Mouse (Mus musculus) left cerebral cortex, adult 6 months (tissue): ENCODE data around the gene Odf3b. TPM values are rescaled to one million over a fixed set of nuclear protein-coding genes. Genes with fewer than 3 reads are reported as not detected.

Experiments
- long read RNA-seq, 2 experiments: library from polyadenylated mRNA; unstranded; transcript quantifications; one replicate each; pipeline ENCODE4 v2.0.0; 2019 to 2020
- polyA plus RNA-seq: library from polyadenylated mRNA; unstranded; fragments of <200 nt; fragmentation: Nextera tagmentation; gene quantifications from 2 replicates; pipeline ENCODE4 v1.2.3, GENCODE M21; 2021

Gene Odf3b
- polyA plus RNA-seq = 2.2 and 2.9 TPM in 2 replicates
- long read RNA-seq, experiment 1, partial matches to known transcripts = 0 of 3 reads
- long read RNA-seq, experiment 1, other reads (novel, unspliced or antisense) = 1 of 3 reads
- long read RNA-seq, experiment 2, partial matches to known transcripts = 1 of 4 reads
- long read RNA-seq, experiment 2, other reads (novel, unspliced or antisense) = 3 of 4 reads

DNA sequence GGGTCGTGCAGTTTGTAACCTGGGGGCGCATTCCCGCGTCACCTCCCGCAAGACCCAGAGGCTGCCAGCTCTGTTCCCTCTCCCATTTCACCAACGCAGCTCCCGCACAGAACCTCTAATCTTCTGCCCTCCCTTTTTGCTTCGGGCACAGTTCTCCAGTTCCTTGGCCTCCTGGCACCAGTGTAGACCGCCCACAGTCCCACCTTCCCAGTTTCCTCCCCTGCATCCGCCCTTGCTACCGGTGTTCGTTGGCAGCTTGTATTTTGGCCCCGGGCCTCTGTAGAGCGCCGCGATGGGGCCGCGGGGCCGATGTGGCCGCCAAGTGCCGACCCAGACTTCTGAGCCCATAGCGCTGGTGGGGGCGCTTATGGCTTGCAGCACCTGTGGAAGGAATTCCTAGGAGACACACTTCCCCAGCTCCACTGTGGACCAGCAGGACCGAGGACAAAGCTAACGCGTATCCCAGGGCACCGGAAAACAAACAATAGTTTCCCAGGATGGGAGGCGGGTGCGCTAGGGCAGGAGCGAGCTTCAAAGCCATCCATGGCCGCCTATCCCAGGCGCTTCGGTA is at the start of gene Odf3b:
Odf3b (minus strand) TSS at position 452 of the 571 bp plus-strand sequence.

DNA sequence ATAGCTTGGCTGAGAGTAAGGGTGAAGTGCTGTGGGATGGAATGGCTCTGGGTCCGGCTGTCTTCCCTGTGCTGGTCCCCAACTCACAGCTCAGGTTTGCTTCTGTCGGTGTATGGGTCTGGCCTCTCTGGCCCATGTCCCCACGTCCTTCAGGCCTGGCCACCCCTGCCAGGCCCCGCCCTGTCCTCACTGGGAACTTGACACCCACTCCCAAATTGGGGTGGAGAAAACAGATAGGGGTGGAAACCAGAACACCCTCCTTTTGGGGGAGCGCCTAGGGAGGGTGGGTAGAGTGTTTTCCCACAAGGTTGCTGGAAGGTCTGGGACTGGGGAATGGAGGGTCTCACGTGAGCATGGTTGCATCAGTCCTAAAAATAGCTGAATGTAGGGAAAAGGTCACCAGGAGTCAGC is 46.6 kb upstream of the Odf3b start, which contains the start of gene Cpt1b:
Cpt1b (minus strand) TSS at position 153 of the 411 bp plus-strand sequence.

DNA sequence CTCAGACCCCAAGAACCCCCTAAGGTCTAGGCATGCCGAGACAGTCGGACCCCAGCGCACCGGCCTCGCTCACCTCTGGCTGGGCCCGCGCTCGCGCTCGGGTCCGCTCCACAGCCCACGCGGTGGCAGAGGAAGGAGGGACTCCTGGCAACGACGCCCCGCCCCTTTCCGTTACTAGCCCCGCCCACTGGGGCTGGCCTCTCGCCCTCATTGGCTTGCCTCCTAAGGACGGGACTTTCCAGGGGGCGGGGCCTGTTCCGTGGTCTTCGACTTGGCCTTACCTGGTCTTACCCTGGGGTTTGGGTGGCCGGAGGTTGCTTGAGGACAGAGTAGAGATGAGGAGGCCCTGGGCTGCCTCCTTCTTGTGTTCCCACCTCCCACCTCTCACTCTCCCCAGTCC is 31.0 kb upstream of the Odf3b start, which contains the start of gene Syce3:
Syce3 (minus strand) TSS at position 386 of the 400 bp plus-strand sequence.

DNA sequence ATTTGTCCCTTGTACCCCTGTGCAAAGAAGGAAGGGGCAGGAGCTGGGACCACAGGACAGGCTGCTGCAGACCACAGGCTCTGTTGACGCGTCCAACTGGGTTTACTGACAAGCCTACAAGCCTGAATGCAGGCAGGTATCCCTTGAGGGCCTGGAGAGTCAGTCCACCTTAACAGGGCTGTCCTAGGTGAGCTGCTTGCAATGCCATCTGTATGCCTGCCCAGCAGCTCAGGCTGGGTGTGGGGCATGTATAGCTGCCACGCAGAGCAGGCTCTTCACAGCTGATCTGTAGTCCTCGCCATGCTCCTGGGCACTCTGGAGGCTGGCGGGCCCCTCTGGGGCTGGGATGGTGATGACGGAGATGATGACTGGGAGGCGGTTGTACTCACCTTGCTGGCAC is 5.5 kb upstream of the Odf3b start, which contains the start of gene Klhdc7b:
Klhdc7b (plus strand) TSS at position 301 of the 400 bp plus-strand sequence.

DNA sequence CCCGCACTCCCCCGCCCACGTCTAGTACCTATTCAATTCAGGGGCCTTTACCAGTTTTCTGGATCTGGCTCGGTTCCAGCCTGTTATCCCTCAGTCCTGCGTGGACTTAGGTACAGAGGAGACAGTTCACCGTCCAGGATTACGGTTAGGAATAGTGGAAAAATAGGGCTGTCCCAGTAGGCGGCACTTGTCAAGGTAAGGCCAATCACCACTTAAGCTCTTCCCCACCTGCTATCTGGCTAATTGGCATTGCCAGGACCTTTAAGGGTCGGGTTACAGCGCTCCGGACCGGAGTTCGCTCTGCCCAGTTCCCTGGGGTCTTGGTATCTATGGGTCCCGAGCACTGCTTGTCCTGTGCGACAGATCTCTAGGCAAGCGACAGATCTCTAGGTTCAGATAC is 2.1 kb downstream of the Odf3b start, which contains the start of gene Tymp:
Tymp (minus strand) TSS at position 83 of the 400 bp plus-strand sequence.

DNA sequence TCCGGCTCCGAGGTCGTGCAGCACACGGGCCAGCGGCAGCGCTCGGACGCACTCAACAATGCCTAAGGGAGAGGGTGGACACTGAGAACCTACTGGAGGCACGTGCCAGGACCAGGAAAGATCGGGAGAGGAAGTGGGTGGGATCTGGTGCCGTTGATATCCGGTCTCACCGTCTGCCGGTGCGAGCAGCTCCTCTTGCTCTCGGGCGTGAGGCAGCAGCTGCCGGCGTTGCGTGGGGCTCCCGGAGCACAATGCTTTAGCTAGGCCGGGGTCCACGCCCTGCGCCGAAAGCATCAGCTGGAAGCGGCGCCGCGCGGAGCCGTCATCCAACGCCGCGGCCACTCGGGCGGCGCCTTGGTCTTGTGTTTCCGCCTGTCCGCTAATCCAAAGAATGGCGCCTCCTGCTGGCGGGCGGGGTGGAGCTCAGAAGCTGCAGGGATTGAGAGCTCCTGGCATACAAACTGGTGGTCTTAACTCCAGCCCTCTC is 5.3 kb downstream of the Odf3b start, which contains the start of gene Sco2:
Sco2 (minus strand) TSS at position 85 of the 487 bp plus-strand sequence.

DNA sequence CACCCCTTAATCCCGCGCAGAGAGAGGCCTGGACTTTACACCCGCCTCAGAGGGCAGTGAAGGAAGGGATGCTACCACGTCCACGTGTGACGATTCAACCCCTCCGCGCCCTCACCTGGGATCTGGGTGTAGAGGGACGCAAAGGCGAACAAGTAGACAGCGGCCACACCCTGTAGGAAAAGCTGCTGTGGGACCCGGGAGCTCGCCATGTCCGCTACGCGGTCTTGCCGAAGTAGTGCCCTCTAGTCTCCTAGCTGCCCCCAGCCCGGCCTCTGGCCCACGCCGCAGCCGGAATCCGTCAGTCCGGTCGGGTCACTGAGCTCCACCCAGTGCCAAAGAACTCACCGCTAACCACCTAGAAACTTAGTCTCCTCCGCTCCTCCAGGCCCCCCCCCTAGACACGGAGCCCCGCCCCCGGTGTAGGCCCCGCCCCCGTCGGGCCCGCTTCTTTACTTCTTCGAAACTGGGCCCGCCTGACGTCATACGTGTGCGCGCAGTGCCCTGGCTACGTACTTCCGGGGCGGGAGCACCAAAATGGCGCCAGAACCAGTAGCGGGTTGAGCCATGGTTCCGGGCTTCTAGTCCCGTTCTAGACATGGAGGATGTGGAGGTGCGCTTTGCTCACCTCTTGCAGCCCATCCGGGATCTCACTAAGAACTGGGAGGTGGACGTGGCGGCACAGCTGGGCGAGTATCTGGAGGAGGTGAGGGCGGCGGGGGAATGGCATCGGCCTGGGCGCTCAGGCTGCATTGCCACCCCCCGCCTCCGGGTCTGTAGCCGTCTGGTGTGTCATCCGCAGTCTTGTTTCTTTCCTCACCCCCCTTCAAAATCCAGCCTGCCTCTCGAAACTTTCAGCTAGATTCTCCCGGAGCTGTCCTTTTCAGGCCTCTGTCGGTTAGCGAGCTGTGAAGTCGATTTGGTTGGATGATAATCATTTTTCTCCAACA is 23.6 kb downstream of the Odf3b start, which contains the start of the genes Lmf2 and Ncaph2:
Lmf2 (minus strand) TSS at position 419 of the 947 bp plus-strand sequence.
Ncaph2 (plus strand) TSS at position 479 of the 947 bp plus-strand sequence.

DNA sequence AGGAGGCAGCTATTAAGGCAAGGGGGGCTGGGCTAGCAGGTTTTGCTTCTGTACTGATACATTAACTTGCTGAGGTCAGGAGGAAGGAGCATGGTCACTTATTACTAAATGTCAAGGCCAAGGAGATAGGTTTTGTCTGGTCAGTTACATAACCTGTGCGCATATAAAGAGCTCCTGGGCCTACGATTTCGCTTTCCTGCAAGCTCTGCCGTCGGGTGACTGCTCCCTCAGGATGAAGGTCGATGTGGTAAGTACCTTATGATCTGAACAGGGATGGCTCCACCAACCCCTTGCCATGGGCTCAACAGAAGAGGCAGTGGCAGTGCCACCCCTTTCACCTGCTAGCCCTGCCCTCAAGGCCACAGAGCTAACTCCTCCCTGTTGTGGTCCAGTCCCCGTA is 44.8 kb downstream of the Odf3b start, which contains the start of gene Miox:
Miox (plus strand) TSS at position 128 of the 400 bp plus-strand sequence.

Other genes starting within 250 kb of the Odf3b start
- gene Mapk12, start 238.6 kb downstream of the Odf3b start, polyA plus RNA-seq = 3.5 and 4.3 TPM in 2 replicates
- 25.6 and 28.0 TPM in 2 replicates for gene Mapk11, start 229.7 kb downstream of the Odf3b start, polyA plus RNA-seq
- 10.8 and 11.9 TPM in 2 replicates for gene Plxnb2, start 198.5 kb downstream of the Odf3b start, polyA plus RNA-seq
- 16.7 and 17.7 TPM in 2 replicates for gene Dennd6b, start 182.8 kb downstream of the Odf3b start, polyA plus RNA-seq
- 83.4 and 86.7 TPM in 2 replicates for gene Ppp6r2, start 167.7 kb downstream of the Odf3b start, polyA plus RNA-seq
- gene Sbf1, start 64.0 kb downstream of the Odf3b start, polyA plus RNA-seq = 46.3 and 74.4 TPM in 2 replicates
- 0.19 TPM in 1 of 2 replicates, not detected in the other for gene Adm2, start 56.6 kb downstream of the Odf3b start, polyA plus RNA-seq
- not detected in 2 replicates for gene Miox, start 44.9 kb downstream of the Odf3b start, polyA plus RNA-seq
- 6.5 and 9.7 TPM in 2 replicates for gene Lmf2, start 23.6 kb downstream of the Odf3b start, polyA plus RNA-seq
- 57.5 and 85.9 TPM in 2 replicates for gene Ncaph2, start 23.6 kb downstream of the Odf3b start, polyA plus RNA-seq
- gene Sco2, start 5.4 kb downstream of the Odf3b start, polyA plus RNA-seq = 43.8 and 46.1 TPM in 2 replicates
- gene Tymp, start 2.2 kb downstream of the Odf3b start, polyA plus RNA-seq = 4.8 and 6.2 TPM in 2 replicates
- gene Klhdc7b, start 5.6 kb upstream of the Odf3b start, polyA plus RNA-seq = 0.22 and 0.72 TPM in 2 replicates
- gene Syce3, start 31.2 kb upstream of the Odf3b start, polyA plus RNA-seq = 0.33 and 0.74 TPM in 2 replicates
- gene Cpt1b, start 46.6 kb upstream of the Odf3b start, polyA plus RNA-seq = 0.24 and 0.31 TPM in 2 replicates
- gene C730034F03Rik, start 50.3 kb upstream of the Odf3b start, polyA plus RNA-seq = 2.4 TPM in 2 replicates
- gene Gm44502, start 50.4 kb upstream of the Odf3b start, polyA plus RNA-seq = not detected in 2 replicates
- gene Chkb, start 50.6 kb upstream of the Odf3b start, polyA plus RNA-seq = 30.1 and 30.6 TPM in 2 replicates
- 43.4 and 57.8 TPM in 2 replicates for gene Mapk8ip2, start 74.6 kb upstream of the Odf3b start, polyA plus RNA-seq
- 18.9 and 23.9 TPM in 2 replicates for gene Arsa, start 98.1 kb upstream of the Odf3b start, polyA plus RNA-seq
- gene Shank3, start 120.3 kb upstream of the Odf3b start, polyA plus RNA-seq = 3.5 and 12.0 TPM in 2 replicates
- 0.14 TPM in 1 of 2 replicates, not detected in the other for gene Acr, start 189.0 kb upstream of the Odf3b start, polyA plus RNA-seq
- gene Rabl2, start 212.6 kb upstream of the Odf3b start, polyA plus RNA-seq = 21.0 and 23.7 TPM in 2 replicates